Mouse (Mus musculus) liver, embryonic 14.5 days (tissue): ENCODE measurements around the gene Tmem183a. TPM values are rescaled to one million over a fixed set of nuclear protein-coding genes. Genes with fewer than 3 reads are reported as not detected.

Experiments
- ATAC-seq: fragments of 200-750 bp; cut with Nextera tagmentation; 2 replicates; pipeline ENCODE4 v1.8.0; 2017; ENCODE audit warnings: moderate number of reproducible peaks, mild to moderate bottlenecking, moderate library complexity; ENCODE audit not compliant: insufficient read depth
- DNase-seq, 3 experiments: peaks; one replicate each; pipeline ENCODE4 v3.0.0-alpha.2; 2012 to 2013; ENCODE audit warnings: low read depth in 3 of 3, low spot score in 3 of 3
- H3K27ac ChIP-seq: fragments of 300-500 bp; sonication (generic); 2 replicates; pipeline ENCODE4 v1.5.1; 2014; ENCODE audit warnings: moderate library complexity, mild to moderate bottlenecking, control low read depth, inconsistent platforms
- H3K27me3 ChIP-seq: fragments of 300-500 bp; sonication (generic); 2 replicates; pipeline ENCODE4 v1.6.1; 2014; ENCODE audit warnings: mild to moderate bottlenecking, low read length, moderate library complexity; ENCODE audit not compliant: control insufficient read depth, insufficient read depth
- H3K36me3 ChIP-seq: fragments of 300-500 bp; sonication (generic); replicated peaks from 2 replicates; pipeline ENCODE4 v1.6.1; 2014; ENCODE audit warnings: low read depth; ENCODE audit not compliant: control insufficient read depth, insufficient read depth
- H3K4me1 ChIP-seq, 2 experiments: fragments of 200-500 bp in 1 of 2; fragments of 300-500 bp in 1 of 2; sonication (generic) in 1 of 2; replicated peaks; 2 replicates each; pipeline ENCODE4 v1.6.1; 2012 to 2014; ENCODE audit warnings: antibody characterized with exemption in 1 of 2, inconsistent platforms in 1 of 2, low read length in 1 of 2; ENCODE audit not compliant: control insufficient read depth in 2 of 2, insufficient read depth in 2 of 2
- H3K4me2 ChIP-seq: fragments of 300-500 bp; sonication (generic); 2 replicates; pipeline ENCODE4 v1.6.1; 2014; ENCODE audit warnings: low read depth, mild to moderate bottlenecking, control low read depth, moderate library complexity
- H3K4me3 ChIP-seq, 2 experiments: fragments of 200-500 bp in 1 of 2; fragments of 300-500 bp in 1 of 2; sonication (generic) in 1 of 2; 2 replicates each; pipeline ENCODE4 v1.5.1; 2012 to 2014; ENCODE audit warnings: low read depth in 2 of 2, low read length in 2 of 2, mild to moderate bottlenecking in 2 of 2, control low read depth in 1 of 2, inconsistent platforms in 1 of 2, moderate library complexity in 1 of 2; ENCODE audit not compliant: insufficient read depth in 1 of 2
- H3K9ac ChIP-seq: fragments of 300-500 bp; sonication (generic); replicated peaks from 2 replicates; pipeline ENCODE4 v1.6.1; 2014; ENCODE audit warnings: mild to moderate bottlenecking, control low read depth, moderate library complexity
- H3K9me3 ChIP-seq: fragments of 300-500 bp; sonication (generic); 2 replicates; pipeline ENCODE4 v1.6.1; 2016; ENCODE audit warnings: low read length, mixed read lengths; ENCODE audit not compliant: control insufficient read depth
- CTCF ChIP-seq: IDR thresholded peaks from 2 replicates; pipeline ENCODE4 v1.5.1; 2016; ENCODE audit warnings: antibody characterized with exemption, low read depth, control low read depth
- EP300 ChIP-seq: IDR thresholded peaks from 2 replicates; pipeline ENCODE4 v1.6.1; 2016; ENCODE audit warnings: antibody characterized with exemption, low read depth
- WGBS: fragments of 180-500 bp; shearing (Covaris S2); extraction: QIAGEN DNeasy Blood & Tissue Kit; methylation state at CpG from one replicate; pipeline ENCODE4 v1.1.7; 2014; ENCODE audit not compliant: insufficient replicate concordance; 5-methylcytosine and 5-hydroxymethylcytosine counted together
- polyA plus RNA-seq, 2 experiments: library from polyadenylated mRNA; depleted of rRNA in 1 of 2; stranded (reverse) in 1 of 2; unstranded in 1 of 2; fragments of >200 nt; fragmentation: Nextera tagmentation in 1 of 2; extraction: Ambion mirVana in 1 of 2; gene quantifications; 2 replicates each; pipeline versions ENCODE4 v1.2.1 to v1.2.3; 2012 to 2014

Tmem183a gene
- polyA plus RNA-seq, 2 experiments, result 34.1 to 49.1 TPM

- H3K4me1 ChIP-seq, result no peaks in the 10 kb centered on the region
- no peak for ATAC-seq
- H3K36me3 ChIP-seq, result no peaks in the 10 kb centered on the region
- no peak overlapping the region for H3K4me3 ChIP-seq
- H3K27me3 ChIP-seq, result no peaks in the 10 kb centered on the region
- H3K9ac ChIP-seq, result no peak overlapping the region
- H3K4me2 ChIP-seq, result no peak overlapping the region
- no peak for DNase-seq
- no peaks in the 10 kb centered on the region for H3K9me3 ChIP-seq
- WGBS, result 60% methylated on average over 14 of the region's 14 CpGs
- TF ChIP-seq CTCF (no peak), EP300 (no peak)
- H3K27ac ChIP-seq, result no peak overlapping the region
Observed at GRCm38 (mm10) chr1:134320691-134321301, 41.0 kb downstream of the Tmem183a start.

- no peak for ATAC-seq
- no peak overlapping the region for H3K4me2 ChIP-seq
- no peaks in the 10 kb centered on the region for H3K9me3 ChIP-seq
- H3K9ac ChIP-seq, result no peak overlapping the region
- no peak for TF ChIP-seq EP300
- TF ChIP-seq CTCF, result no peak
- no peak overlapping the region for H3K4me3 ChIP-seq
- no peaks in the 10 kb centered on the region for H3K27me3 ChIP-seq
- DNase-seq, result no peak
- H3K36me3 ChIP-seq, result no peaks in the 10 kb centered on the region
- 68% methylated on average over 5 of the region's 5 CpGs for WGBS
- no peaks in the 10 kb centered on the region for H3K4me1 ChIP-seq
- H3K27ac ChIP-seq, result no peak overlapping the region
Observed at GRCm38 (mm10) chr1:134318261-134318660, 43.5 kb downstream of the Tmem183a start.

- Histone ChIP-seq H3K4me1 (no peaks in the 10 kb centered on the region), H3K9ac (no peak overlapping the region), H3K36me3 (no peaks in the 10 kb centered on the region), H3K4me3 (no peak overlapping the region), H3K27me3 (no peaks in the 10 kb centered on the region), H3K27ac (no peak overlapping the region), H3K9me3 (no peaks in the 10 kb centered on the region), H3K4me2 (no peak overlapping the region)
- DNase-seq (no peak), ATAC-seq (no peak)
- 72% methylated on average over 9 of the region's 9 CpGs for WGBS
- no peak for TF ChIP-seq CTCF
- TF ChIP-seq EP300, result no peak
Observed at GRCm38 (mm10) chr1:134316361-134316760, 45.4 kb downstream of the Tmem183a start.

- Histone ChIP-seq H3K4me3 (no peak overlapping the region), H3K27ac (no peak overlapping the region), H3K9ac (no peak overlapping the region), H3K9me3 (no peaks in the 10 kb centered on the region), H3K4me2 (no peak overlapping the region), H3K27me3 (no peaks in the 10 kb centered on the region), H3K36me3 (no peaks in the 10 kb centered on the region), H3K4me1 (no peaks in the 10 kb centered on the region)
- ATAC-seq (no peak), DNase-seq (no peak)
- 51% methylated on average over 5 of the region's 5 CpGs for WGBS
- TF ChIP-seq CTCF (no peak), EP300 (no peak)
Observed at GRCm38 (mm10) chr1:134315181-134315580, 46.6 kb downstream of the Tmem183a start.

DNA sequence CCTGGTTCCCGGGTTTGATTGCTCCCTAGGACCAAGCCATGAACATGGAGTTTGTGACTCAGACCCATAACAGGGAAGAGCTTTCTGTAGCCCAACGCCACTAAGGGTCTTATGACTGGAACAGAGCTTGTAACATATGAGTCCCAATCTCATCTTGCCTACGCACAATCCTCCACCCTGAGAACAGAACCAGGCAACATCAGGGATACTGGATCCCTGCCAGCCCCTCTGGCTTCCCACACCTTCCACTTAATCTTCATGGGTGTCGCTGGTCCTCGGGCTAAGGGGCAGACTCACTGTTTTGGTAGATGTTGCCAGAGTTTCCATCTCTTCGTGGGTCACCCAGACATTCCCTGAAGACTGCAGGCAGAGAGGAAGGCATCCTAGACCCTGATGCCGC, 50.0 kb downstream of the Tmem183a start:
- WGBS, result 68% methylated on average over 7 of the region's 7 CpGs
- no peak for DNase-seq

More for the DNA sequence above, 50.0 kb downstream of the Tmem183a start:
- no peak overlapping the region for H3K4me3 ChIP-seq
- H3K9ac ChIP-seq, result no peak overlapping the region
- no peaks in the 10 kb centered on the region for H3K36me3 ChIP-seq
- no peaks in the 10 kb centered on the region for H3K27me3 ChIP-seq
- no peak for ATAC-seq
- H3K4me1 ChIP-seq, result no peaks in the 10 kb centered on the region
- H3K9me3 ChIP-seq, result no peaks in the 10 kb centered on the region
- no peak overlapping the region for H3K4me2 ChIP-seq
- TF ChIP-seq EP300 (no peak), CTCF (no peak)
- no peak overlapping the region for H3K27ac ChIP-seq
